Mouse (Mus musculus) kidney, postnatal 0 days (tissue): ENCODE data around the gene Pigr. TPM values are rescaled to one million over a fixed set of nuclear protein-coding genes. Genes with fewer than 3 reads are reported as not detected.

Source experiments
- ATAC-seq: fragments of 200-750 bp; cut with Nextera tagmentation; replicated peaks from 2 replicates; pipeline ENCODE4 v1.8.0; 2017; ENCODE audit warnings: low read depth, moderate number of reproducible peaks, moderate TSS enrichment, moderate library complexity; ENCODE audit not compliant: low FRiP score
- DNase-seq: peaks from one replicate; pipeline ENCODE4 v3.0.0-alpha.2; 2016; ENCODE audit warnings: low spot score
- H3K27ac ChIP-seq: fragments of 300-500 bp; sonication (generic); 2 replicates; pipeline ENCODE4 v1.5.1; 2014; ENCODE audit warnings: mild to moderate bottlenecking
- H3K27me3 ChIP-seq: fragments of 300-500 bp; sonication (generic); 2 replicates; pipeline ENCODE4 v1.6.1; 2014; ENCODE audit warnings: low read length, mixed read lengths; ENCODE audit not compliant: insufficient read depth
- H3K36me3 ChIP-seq: fragments of 300-500 bp; sonication (generic); 2 replicates; pipeline ENCODE4 v1.6.1; 2014; ENCODE audit warnings: low read length, mixed read lengths; ENCODE audit not compliant: insufficient read depth
- H3K4me1 ChIP-seq: fragments of 300-500 bp; sonication (generic); replicated peaks from 2 replicates; pipeline ENCODE4 v1.6.1; 2014; ENCODE audit warnings: antibody characterized with exemption, low read length, mixed read lengths; ENCODE audit not compliant: insufficient read depth
- H3K4me2 ChIP-seq: fragments of 300-500 bp; sonication (generic); 2 replicates; pipeline ENCODE4 v1.6.1; 2014; ENCODE audit warnings: mild to moderate bottlenecking, low read length, moderate library complexity, mixed read lengths
- H3K4me3 ChIP-seq: fragments of 300-500 bp; sonication (generic); replicated peaks from 2 replicates; pipeline ENCODE4 v1.5.1; 2014; ENCODE audit warnings: low read depth, low read length
- H3K9ac ChIP-seq: fragments of 300-500 bp; sonication (generic); 2 replicates; pipeline ENCODE4 v1.6.1; 2014; ENCODE audit warnings: low read depth, low read length
- H3K9me3 ChIP-seq: fragments of 300-500 bp; sonication (generic); replicated peaks from 2 replicates; pipeline ENCODE4 v1.6.1; 2016; ENCODE audit warnings: low read length, inconsistent platforms, mixed read lengths
- CTCF ChIP-seq: IDR thresholded peaks from 2 replicates; pipeline ENCODE4 v1.5.1; 2016; ENCODE audit warnings: antibody characterized with exemption, low read depth, mild to moderate bottlenecking, moderate library complexity
- WGBS: fragments of 180-500 bp; shearing (Covaris S2); extraction: QIAGEN DNeasy Blood & Tissue Kit; methylation state at CpG from one replicate; pipeline ENCODE4 v1.1.7; 2014; 5-methylcytosine and 5-hydroxymethylcytosine counted together
- polyA plus RNA-seq: library from polyadenylated mRNA; unstranded; fragments of >200 nt; fragmentation: Nextera tagmentation; extraction: Ambion mirVana; gene quantifications from 2 replicates; pipeline ENCODE4 v1.2.1, GENCODE M21; 2015

The Pigr gene
- polyA plus RNA-seq, 1 experiment from 2014 or later, result 0.11 TPM

DNA sequence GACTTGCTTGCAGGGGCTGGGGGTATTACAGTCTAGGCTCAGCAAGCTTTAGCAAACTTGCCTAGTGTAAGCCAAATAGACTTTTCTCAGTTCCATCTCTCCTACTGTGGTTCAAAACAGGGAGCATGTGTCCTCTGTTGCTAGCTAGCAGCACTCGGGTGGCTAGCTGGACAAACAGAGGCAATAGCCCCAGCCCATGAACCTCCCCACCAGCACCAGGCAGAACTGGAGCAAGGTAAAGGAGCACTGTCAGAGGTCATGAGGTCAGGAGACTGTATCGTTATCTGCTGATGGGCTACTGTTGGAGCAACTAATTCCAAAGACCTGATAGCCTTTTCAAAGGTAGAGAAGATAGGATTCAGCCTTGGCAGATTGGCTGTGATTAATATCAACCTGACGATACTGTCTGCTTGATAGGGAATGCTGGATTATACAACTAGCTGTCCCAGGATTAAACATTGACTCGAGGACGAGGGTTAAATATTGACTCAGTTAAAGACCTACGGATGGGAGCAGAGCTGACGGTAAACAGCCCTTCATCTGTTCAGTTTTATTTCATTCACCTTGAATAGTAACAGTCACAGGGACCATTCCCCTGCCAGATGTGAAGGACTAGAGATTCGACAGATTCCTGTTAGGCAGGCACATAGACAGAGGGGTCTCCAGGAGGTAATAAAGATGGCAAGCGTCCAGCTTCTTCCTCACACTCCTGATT lies 4.4 kb upstream of the Pigr start:
- DNase-seq, result no peak
- no peak for TF ChIP-seq CTCF
- H3K4me3 ChIP-seq, result no peak overlapping the region
- H3K27ac ChIP-seq, result peak overlapping the region; percentile 54
- no peaks in the 10 kb centered on the region for H3K27me3 ChIP-seq
- H3K4me1 ChIP-seq, result 0 out of 2 replicates have a peak, but pooled peaks cover 6% of the 10 kb centered on the region
- 57% methylated on average over 9 of the region's 9 CpGs for WGBS
- no peak overlapping the region for H3K9ac ChIP-seq
- peak; percentile 43; the same call in 1 of the 2 replicates for ATAC-seq
- H3K4me2 ChIP-seq, result no peak overlapping the region
- no peaks in the 10 kb centered on the region for H3K9me3 ChIP-seq
- no peaks in the 10 kb centered on the region for H3K36me3 ChIP-seq

DNA sequence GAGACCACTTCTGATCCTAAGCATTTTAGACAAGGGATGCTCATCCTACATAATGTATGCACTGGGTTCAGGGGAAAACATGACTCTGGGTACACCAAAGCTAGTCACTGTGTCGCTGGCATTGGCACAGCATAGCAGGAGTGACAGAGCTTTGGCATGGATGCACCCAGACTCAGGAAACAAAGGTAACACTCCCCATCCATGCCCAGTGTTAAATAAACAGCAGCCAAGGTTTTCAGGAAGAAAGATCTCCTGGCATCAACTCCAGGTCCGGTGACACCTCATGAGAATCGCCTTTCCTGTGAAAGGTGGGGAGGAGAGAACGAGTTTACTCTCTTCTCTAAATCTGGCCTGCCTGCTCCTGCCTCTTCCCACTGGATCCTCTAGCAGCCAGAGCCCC lies 2.2 kb downstream of the Pigr start:
- Histone ChIP-seq H3K9ac (no peak overlapping the region), H3K36me3 (no peaks in the 10 kb centered on the region), H3K9me3 (no peaks in the 10 kb centered on the region), H3K4me3 (no peak overlapping the region), H3K27ac (no peak overlapping the region), H3K27me3 (no peaks in the 10 kb centered on the region), H3K4me1 (no peaks in the 10 kb centered on the region), H3K4me2 (no peak overlapping the region)
- DNase-seq (no peak), ATAC-seq (no peak)
- WGBS, result 69% methylated on average over 4 of the region's 4 CpGs
- no peak for TF ChIP-seq CTCF

DNA sequence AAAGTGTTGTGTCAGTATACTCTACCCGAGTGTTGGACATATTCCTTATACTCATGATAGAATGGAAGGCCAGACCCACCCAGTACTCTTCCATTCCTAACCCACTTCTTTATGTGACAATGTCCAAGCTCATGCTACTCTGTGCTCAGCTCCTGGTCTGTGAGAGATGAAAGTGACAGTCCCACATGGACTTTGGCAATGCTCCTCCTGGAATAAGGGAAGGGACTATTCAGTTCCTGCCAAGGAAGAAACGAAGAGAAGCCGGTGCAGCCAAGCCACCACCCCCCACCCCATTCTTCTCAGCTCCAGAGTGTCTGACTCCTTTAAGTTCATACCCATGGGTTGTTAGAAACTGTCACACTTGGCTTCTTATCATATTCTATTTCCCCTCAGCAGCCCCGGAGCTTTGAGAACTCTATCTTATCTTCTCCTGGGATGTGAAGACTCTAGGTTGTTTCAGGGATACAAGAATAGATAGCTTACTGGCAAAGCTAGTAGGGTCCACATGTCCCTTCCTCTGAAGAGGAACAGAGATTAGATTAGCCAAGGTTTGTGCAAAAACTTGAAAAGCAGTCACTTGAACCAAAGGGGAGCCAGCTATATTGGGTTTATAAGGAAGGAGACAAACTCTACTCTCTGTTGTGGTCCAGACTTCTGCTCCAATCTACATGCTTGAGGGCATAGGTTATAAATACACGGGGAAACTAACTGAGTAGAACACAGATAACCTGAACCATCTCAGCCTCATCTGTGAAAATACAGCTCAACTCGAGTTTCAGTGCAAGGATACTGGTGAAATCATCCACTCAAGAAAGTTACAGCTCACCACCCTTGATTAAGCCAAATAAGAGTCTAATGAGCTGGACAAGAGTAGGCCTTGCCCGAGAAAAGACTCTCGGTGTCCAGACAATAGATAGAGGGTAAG lies 3.7 kb downstream of the Pigr start:
- ATAC-seq, result no peak
- Histone ChIP-seq H3K4me1 (no peaks in the 10 kb centered on the region), H3K4me3 (no peak overlapping the region), H3K4me2 (no peak overlapping the region), H3K9me3 (no peaks in the 10 kb centered on the region), H3K27ac (no peak overlapping the region), H3K27me3 (no peaks in the 10 kb centered on the region), H3K36me3 (no peaks in the 10 kb centered on the region), H3K9ac (no peak overlapping the region)
- no peak for TF ChIP-seq CTCF
- DNase-seq, result no peak
- whole genome bisulfite sequencing, result 52% methylated on average over 8 of the region's 8 CpGs

DNA sequence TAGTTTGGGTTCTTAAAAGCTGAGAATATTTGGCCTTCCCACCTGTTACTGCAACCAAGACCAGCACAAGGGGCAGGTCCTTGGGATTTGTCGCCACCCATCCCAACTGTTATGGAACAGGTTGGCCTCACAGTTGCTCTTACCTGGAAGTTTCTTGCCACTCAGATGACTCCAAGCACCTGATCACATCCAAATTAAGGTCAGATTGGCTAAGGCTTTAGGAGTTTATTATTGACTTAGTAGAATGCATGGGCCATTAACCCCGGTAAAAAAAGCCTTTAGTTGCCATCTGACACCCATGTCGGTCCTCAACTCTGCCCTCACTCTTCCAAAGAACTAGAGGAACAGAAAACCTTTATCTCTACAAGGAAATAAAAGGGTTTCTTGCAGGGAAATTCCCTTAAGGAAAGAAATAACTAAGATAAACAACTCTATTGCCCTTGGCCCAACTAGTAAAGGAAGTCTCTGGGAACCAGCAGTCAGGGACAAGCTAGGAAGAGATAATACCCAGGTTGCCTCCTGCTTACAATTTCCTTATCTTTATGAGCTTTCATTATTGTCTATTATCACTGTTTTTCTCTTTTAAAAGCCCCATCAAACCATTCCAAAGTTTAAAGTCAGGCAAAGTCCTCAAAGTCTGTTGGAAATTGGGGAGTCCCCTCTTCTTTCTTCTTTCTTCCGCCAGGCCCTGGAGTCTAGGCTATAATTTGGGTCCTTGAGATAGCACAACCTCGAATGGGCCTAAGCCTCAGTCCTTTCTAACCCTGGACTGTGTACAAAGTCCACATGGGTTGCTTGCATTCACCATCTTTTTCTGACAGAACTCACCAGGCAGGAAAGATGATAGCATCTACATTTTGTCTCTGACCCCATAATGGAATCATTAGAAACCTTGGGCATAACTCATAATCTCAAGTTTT lies 6.0 kb downstream of the Pigr start:
- ATAC-seq, result peak; percentile 54; the same call in 1 of the 2 replicates

DNA sequence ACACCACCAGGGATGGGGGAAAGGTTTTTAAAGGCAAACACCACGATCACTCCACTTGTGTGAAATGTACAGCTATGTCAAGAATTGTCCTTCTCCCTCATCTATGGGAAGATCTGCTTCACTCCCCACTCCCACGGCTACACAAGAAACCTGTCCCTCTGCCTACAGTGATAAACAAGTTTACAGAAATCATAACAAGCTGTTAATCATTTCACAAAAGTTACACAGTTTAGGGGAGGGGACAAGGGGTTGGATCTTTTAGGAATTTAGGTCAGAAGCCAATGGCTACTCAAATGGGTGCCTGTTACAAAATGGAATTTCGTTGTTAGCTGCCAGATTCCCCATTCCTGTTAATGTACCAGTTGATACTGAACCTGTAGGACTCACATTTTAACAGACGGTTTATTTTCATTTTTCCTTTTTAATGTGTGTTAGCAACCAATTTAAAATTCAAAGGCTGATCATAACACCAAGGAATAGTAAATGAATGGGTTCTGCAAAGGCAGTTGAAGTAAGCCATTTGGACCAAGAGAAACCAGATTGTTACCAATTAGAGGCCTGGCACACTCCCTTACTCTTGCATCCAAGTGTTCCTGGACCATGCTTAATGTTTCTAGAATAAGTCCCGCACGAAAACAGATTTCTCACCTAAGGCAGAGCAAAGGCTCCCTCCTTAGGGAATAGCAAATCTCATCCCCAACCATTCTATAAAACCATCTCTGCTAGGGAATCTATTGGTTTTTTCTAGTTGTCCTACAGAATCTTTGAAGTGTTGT lies 8.9 kb downstream of the Pigr start:
- 81% methylated on average over 6 of the region's 6 CpGs for WGBS
- ATAC-seq, result no peak

More for the DNA sequence above, 6.0 kb downstream of the Pigr start:
- H3K36me3 ChIP-seq, result no peaks in the 10 kb centered on the region
- no peaks in the 10 kb centered on the region for H3K27me3 ChIP-seq
- no peak for TF ChIP-seq CTCF
- H3K27ac ChIP-seq, result no peak overlapping the region
- DNase-seq, result peak; percentile 67
- 42% methylated on average over 5 of the region's 5 CpGs for WGBS
- H3K4me2 ChIP-seq, result no peak overlapping the region
- no peaks in the 10 kb centered on the region for H3K9me3 ChIP-seq
- no peak overlapping the region for H3K9ac ChIP-seq
- H3K4me3 ChIP-seq, result no peak overlapping the region
- no peaks in the 10 kb centered on the region for H3K4me1 ChIP-seq

More for the DNA sequence above, 8.9 kb downstream of the Pigr start:
- no peak overlapping the region for H3K9ac ChIP-seq
- H3K36me3 ChIP-seq, result no peaks in the 10 kb centered on the region
- no peaks in the 10 kb centered on the region for H3K9me3 ChIP-seq
- H3K27me3 ChIP-seq, result no peaks in the 10 kb centered on the region
- TF ChIP-seq CTCF, result no peak
- H3K4me3 ChIP-seq, result no peak overlapping the region
- H3K4me1 ChIP-seq, result 0 out of 2 replicates have a peak, but pooled peaks cover under 1% of the 10 kb centered on the region
- DNase-seq, result no peak
- H3K27ac ChIP-seq, result no peak overlapping the region
- no peak overlapping the region for H3K4me2 ChIP-seq
